In genomic region chr1:143741331-143741730, GRCm38 (mm10) we compare ENCODE assay signal across 14 mouse cellular contexts.
"Had no signal": no experiment of that assay in that cellular context is flagged by ENCODE, and none has a peak within 500 bp of the region (broad histone marks: within the 10 kb centered on the region; RNA-seq: fewer than 3 reads in every experiment).

No protein-coding gene starts in this region.

- H3K27ac ChIP-seq: neural tube, embryonic 13.5 days; neural tube, embryonic 15.5 days; stomach, embryonic 15.5 days; stomach, postnatal 0 days had no signal

- H3K9me3 ChIP-seq: neural tube, embryonic 13.5 days; neural tube, embryonic 15.5 days; stomach, embryonic 15.5 days had no signal

- H3K4me1 ChIP-seq: stomach, embryonic 15.5 days had no signal

- H3K4me2 ChIP-seq: stomach, embryonic 15.5 days had no signal

- H3K27me3 ChIP-seq: neural tube, embryonic 13.5 days; neural tube, embryonic 15.5 days; stomach, embryonic 15.5 days had no signal

- H3K9ac ChIP-seq: neural tube, embryonic 13.5 days; neural tube, embryonic 15.5 days; stomach, embryonic 15.5 days had no signal

- DNase-seq: retina, postnatal 1 day; right cerebral cortex, postnatal 14 days; right cerebral cortex, postnatal 25 days; right cerebral cortex, postnatal 4 days; spleen, adult 18-20 months; thymus, adult 2 months; thymus, postnatal 14 days; thymus, postnatal 25 days; thymus, postnatal 36 days; thymus, postnatal 4 days had no signal

- H3K4me3 ChIP-seq: neural tube, embryonic 13.5 days; neural tube, embryonic 15.5 days; stomach, embryonic 15.5 days had no signal
